Mouse (Mus musculus) bone marrow macrophage, adult 2 months (primary cell): ENCODE results near the gene Ghr.

Experiments used
- CTCF ChIP-seq: IDR thresholded peaks from 2 replicates; pipeline ENCODE4 v1.5.1; 2012; ENCODE audit warnings: low read depth, mild to moderate bottlenecking, low read length, moderate library complexity
- POLR2A ChIP-seq: IDR thresholded peaks from 2 replicates; pipeline ENCODE4 v1.6.1; 2012; ENCODE audit warnings: mild to moderate bottlenecking, low read depth, low read length, borderline replicate concordance

GRCm38 (mm10) chr15:3469230-3469629 lies 114.1 kb downstream of the Ghr start:
- TF ChIP-seq CTCF (no peak), POLR2A (no peak)
